Mouse (Mus musculus): Measurements from ENCODE around the gene Lrrc20.

Gene Lrrc20

GRCm38 (mm10) chr10:61468900-61469299 lies 6.7 kb upstream of the Lrrc20 start:
- in situ Hi-C loops (cut with MboI; ENCODE audit: unreplicated experiment in 2 of 2) = loop anchor here (5.0 kb wide), 2 partner anchors 133 to 193 kb away; no protein-coding TSS in a partner anchor

GRCm38 (mm10) chr10:61473640-61474039 lies 2.0 kb upstream of the Lrrc20 start:
- in situ Hi-C loops (cut with MboI; ENCODE audit: unreplicated experiment in 2 of 2) = no loop called here

- in situ Hi-C loops (cut with MboI; ENCODE audit: unreplicated experiment in 2 of 2) = no loop called here
Observed at GRCm38 (mm10) chr10:61474344-61474743, 1.3 kb upstream of the Lrrc20 start.

GRCm38 (mm10) chr10:61476440-61477165 lies 1.0 kb downstream of the Lrrc20 start:
- in situ Hi-C loops (cut with MboI; ENCODE audit: unreplicated experiment in 2 of 2) = no loop called here

GRCm38 (mm10) chr10:61479461-61479860 lies 3.9 kb downstream of the Lrrc20 start:
- in situ Hi-C loops (cut with MboI; ENCODE audit: unreplicated experiment in 2 of 2) = no loop called here

GRCm38 (mm10) chr10:61479927-61480326 lies 4.3 kb downstream of the Lrrc20 start:
- in situ Hi-C loops (cut with MboI; ENCODE audit: unreplicated experiment in 2 of 2) = no loop called here

GRCm38 (mm10) chr10:61480488-61480887 lies 4.9 kb downstream of the Lrrc20 start:
- in situ Hi-C loops (cut with MboI; ENCODE audit: unreplicated experiment in 2 of 2) = no loop called here

DNA sequence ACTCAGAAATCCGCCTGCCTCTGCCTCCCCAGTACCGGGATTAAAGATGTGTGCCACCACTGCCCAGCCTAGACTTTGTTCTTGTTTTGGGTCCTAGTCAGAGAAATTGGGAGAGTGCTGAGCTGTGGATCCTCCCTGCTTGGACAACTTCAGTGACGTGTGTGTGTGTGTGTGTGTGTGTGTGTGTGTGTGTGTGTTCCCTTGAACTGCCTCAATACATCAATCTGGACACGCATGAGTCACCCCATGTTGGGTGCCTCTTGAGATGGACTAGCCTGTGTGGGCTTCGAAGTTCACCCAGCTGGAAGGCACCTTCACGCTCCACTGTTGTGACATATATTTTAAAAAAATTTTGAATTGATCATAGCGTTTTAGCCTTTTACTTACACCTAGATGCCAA lies 7.2 kb downstream of the Lrrc20 start:
- in situ Hi-C loops (cut with MboI; ENCODE audit: unreplicated experiment in 2 of 2) = no loop called here

DNA sequence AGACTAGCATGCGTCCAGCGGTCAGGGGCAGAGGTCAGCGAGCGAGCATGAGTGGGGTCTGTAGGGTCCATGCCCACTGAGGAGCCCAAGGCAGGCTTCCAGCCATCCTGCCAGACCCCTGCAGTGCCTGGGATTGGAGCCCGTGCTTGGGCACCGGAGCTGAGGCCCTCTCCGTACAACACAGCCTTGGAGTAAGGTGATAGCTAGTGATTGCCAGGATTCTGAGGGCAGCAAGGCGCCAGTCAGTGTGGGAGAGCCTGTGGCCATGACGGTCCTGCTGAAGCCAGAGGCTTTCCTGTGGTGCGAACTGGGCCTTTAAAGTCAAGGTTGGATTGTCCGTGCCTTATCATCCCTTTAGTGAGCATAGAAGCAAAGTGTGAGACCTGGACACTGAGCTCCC lies 9.2 kb downstream of the Lrrc20 start:
- in situ Hi-C loops (cut with MboI; ENCODE audit: unreplicated experiment in 2 of 2) = no loop called here

- in situ Hi-C loops (cut with MboI; ENCODE audit: unreplicated experiment in 2 of 2) = no loop called here
Observed at GRCm38 (mm10) chr10:61486551-61487339, 11.1 kb downstream of the Lrrc20 start.

DNA sequence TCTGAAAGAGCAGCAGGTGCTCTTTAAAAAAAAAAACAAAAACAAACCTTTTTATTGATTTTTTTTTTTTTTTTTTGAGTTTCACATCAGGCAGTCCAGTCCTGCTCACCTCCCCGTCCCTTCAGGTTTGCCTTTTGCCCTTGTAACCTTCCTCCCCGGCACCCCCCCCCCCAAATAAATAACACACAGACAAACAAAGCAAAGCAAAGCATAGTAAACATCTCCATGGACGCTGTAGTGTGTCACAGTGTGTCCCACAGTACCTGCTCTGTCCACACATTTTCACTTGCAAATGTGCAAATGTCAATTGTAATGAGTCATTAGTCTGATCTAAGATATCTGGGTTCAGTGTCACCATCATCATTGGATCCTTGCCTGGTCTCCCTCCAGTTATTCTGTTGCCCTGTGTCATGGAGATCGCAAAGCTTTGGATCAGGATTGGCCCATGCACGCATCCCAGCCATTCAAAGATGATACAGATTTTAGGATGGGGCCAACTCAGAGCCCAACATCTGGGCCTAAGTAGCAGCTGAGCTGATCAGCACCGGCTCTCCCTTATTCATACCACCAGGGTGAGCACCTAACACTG lies 13.0 kb downstream of the Lrrc20 start:
- in situ Hi-C loops (cut with MboI; ENCODE audit: unreplicated experiment in 2 of 2) = no loop called here

GRCm38 (mm10) chr10:61491573-61491972 lies 16.0 kb downstream of the Lrrc20 start:
- in situ Hi-C loops (cut with MboI; ENCODE audit: unreplicated experiment in 2 of 2) = no loop called here

DNA sequence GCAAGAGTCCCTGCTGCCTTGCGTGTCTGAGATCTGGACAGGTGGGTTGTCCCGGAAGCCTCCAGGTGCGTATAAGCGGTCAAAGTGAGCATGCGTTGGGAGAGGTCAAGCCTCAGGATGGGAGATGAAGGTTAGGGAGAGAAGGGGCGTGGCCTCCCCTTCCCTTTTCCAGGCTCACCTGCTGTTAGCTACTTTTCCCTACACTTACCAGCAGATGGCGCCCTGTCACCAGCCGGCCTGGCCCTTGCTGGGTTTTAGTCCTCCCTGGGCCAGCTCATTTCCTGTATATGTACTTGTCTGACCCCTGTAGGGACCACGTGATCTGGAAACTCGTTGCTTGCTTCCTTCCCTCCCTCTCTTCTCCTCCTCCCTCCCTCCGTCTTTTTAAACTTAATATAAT lies 16.4 kb downstream of the Lrrc20 start:
- in situ Hi-C loops (cut with MboI; ENCODE audit: unreplicated experiment in 2 of 2) = no loop called here

DNA sequence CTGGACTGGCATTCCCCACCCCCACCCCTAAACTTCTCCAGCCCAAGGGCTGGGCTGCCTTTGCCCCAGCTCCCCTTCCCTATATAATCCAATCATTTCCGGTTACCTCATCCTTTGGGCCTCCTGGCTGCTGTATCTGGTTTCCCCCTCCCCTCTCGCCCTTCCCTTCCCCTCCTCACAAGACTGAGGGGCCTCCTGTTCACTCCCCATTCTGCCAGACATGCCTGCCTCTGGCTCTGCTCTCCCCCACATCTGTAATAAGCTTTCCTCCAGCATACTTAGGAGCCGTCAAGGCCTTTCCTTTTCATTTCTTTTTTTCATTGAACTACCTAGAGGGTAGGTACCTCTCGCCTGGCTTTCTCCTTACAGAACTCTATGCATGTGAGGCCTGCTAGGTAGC lies 19.9 kb downstream of the Lrrc20 start:
- in situ Hi-C loops (cut with MboI; ENCODE audit: unreplicated experiment in 2 of 2) = no loop called here

DNA sequence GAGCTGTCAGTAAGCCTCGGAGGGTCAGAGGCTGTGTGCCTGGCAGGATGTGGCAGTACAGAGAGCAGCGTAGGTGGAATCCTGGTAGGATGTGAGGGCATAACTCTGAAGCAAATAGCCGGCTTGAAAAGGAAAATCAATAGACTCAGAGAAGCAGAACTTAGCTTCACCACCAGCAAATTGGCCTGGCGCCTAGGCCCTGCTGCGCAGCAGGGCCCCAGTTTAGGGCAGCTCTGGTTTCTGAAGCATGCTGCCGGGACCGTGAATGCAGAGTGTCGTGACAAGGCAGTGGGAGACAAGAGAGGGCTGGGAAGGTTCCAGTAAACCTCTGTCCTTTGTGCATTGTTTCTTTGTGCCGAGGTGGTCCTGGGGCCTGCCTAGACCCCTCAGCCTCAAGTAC lies 20.6 kb downstream of the Lrrc20 start:
- in situ Hi-C loops (cut with MboI; ENCODE audit: unreplicated experiment in 2 of 2) = no loop called here

GRCm38 (mm10) chr10:61499505-61500466 lies 24.2 kb downstream of the Lrrc20 start:
- in situ Hi-C loops (cut with MboI; ENCODE audit: unreplicated experiment in 2 of 2) = no loop called here

DNA sequence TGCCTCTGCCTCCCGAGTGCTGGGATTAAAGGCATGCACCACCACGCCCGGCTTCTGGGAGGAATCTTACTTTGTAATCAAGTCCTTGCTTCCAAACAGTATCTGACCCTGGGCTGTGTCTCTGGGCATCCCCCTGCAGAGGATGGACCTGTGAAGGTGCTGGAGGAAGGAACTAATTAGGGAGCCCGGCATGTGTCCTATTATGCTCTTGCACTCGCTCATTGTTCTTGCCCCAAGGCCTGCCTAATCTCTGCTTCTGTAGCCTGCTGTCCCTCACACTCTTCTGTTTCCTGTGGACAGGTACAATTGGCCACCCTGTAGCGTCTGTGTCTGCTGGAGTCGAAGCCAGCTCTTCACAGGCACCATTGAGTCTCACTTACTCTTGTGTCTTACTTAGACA lies 25.2 kb downstream of the Lrrc20 start:
- in situ Hi-C loops (cut with MboI; ENCODE audit: unreplicated experiment in 2 of 2) = no loop called here

DNA sequence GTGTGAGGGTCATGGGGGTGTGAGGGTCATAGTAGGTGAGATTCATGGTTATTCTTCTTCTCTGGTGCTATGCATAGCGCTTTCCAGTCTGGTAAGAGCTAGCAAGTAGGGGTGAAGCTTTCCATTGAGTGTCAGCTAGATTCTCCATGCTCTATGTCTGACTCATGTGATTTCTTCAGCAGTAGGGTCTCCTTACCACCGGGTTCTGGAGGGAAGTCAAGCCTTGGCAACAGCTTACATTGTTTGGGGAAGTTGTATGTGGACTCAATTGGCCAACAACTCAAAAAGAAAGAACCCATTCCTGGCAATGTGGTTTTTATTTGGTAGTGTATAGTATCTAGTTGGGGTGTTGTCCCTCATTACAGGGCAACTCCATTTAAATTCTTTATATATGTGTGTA lies 28.5 kb downstream of the Lrrc20 start:
- in situ Hi-C loops (cut with MboI; ENCODE audit: unreplicated experiment in 2 of 2) = no loop called here

DNA sequence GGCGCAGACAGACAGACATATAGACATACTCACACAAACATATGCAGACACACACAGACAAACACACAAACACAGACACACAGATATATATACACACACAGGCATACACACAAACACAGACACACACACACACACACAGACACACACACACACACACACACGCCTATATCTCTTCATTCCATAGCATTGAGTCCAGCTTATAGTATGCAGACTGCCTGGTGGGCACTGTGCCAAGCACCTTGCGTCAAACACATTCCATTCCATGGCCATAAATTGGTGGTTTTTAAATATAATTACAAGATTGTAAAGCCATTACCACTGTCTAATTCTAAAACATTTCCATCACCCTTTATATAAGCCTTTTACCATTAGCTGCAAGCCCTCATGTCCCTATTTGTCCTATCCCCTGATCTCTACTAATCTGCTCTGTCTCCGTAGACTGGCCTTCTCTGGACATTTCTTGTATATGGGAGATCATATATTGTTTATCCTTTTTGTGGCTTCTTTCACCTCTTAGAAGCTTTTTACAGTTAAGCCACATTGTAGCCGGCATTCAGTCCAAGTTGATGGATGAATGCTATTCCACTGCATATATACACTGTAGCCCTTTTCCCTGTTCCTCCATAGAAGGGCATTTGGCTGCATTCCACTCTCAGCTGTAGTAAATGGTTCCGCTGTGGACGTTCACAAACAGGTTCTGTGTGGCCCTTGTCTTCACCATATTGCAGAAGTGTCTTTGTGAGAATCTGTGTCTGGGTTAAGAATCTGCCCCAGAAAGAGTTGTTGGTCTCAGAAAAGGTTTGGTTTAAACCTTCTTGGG lies 31.0 kb downstream of the Lrrc20 start:
- in situ Hi-C loops (cut with MboI; ENCODE audit: unreplicated experiment in 2 of 2) = no loop called here

GRCm38 (mm10) chr10:61509873-61510272 lies 34.3 kb downstream of the Lrrc20 start:
- in situ Hi-C loops (cut with MboI; ENCODE audit: unreplicated experiment in 2 of 2) = no loop called here
